Mouse (Mus musculus): ENCODE data around the gene Gm4559.
"Not testable (repeated sequence)": the region's sequence is repeated elsewhere in the genome, so short reads cannot be mapped to it uniquely, and the experiment has no call there.

The Gm4559 gene

DNA sequence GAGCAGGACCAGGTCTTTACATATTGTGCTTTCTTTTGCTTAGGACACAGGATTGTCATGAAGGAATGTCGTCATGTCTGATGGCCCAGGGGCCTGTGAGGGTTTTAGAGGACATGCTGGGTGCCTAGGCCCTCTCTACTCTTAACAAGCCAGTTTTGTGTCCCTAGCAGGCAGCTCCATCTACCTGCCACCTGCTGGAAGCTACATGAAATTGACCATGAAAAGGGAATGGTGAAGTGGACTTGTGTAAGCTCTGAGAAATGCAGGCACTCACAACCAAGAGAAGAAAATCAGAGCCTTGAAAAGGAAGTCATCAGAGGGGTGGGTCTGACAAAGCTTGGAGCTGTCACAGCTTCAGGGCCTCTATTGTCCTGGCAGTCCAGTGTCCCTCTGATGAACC is 5.1 kb upstream of the Gm4559 start:
- in situ Hi-C loops (cut with MboI, MseI), result not testable (repeated sequence)

DNA sequence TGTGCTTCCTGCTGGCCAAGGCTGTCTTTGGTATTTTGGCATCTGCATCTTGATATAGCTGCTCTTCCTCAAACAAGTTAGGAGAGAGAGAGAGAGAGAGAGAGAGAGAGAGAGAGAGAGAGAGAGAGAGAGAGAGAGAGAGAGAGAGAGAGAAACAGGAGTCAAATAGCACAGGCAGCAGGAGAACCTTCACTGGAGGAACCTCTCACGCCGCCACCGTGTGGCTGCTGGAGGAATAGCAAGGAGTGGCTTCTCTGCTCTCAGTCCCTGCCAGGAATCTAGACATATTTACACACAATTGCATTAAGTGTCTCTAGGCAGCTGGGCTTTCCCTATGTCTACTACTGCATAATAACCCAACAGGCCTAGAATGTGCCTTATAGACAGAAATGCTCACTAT is 4.0 kb upstream of the Gm4559 start:
- in situ Hi-C loops (cut with MboI, MseI), result not testable (repeated sequence)

DNA sequence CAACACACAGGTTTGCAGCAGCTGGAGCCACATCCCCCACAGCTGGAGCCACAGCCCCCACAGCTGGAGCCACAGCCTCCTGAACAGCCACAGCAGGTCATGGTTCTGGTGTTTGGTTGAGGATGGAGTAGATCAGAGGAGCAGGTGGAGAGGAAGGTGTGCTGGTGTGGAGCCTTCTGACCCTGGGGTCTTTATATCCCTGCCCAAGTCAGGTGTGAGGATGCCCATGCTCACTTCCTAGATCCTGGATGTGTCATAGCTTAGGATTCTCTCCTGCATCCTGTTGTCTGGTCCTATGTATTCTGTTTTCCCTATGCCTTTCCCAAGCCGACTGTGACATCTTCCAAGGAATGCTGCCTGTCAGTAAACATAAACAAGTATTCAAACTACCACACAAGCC is 15.9 kb downstream of the Gm4559 start, which contains the start of gene Gm2431:
Gene Gm2431, minus strand, starts transcription at position 101 of the 400 bp plus-strand sequence.
- in situ Hi-C loops (cut with MboI, MseI), result not testable (repeated sequence)

DNA sequence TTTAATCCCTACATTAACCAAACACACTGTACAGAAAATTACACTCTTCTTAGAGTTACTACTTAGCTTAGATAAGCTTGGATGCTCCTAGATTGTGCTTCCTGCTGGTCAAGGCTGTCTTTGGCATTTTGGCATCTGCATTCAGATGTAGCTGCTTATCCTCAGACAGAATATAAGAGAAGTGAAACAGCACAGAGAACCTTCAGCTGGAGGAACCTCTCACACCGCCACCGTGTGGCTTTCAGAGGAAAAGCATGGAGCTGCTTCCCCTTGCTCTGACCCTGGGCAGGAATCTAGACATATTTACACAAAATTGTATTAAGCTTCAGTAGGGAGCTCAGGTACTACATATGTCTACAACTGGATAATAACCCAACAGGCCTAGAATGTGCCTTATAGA is 18.6 kb downstream of the Gm4559 start:
- in situ Hi-C loops (cut with MboI, MseI), result no loop called here

DNA sequence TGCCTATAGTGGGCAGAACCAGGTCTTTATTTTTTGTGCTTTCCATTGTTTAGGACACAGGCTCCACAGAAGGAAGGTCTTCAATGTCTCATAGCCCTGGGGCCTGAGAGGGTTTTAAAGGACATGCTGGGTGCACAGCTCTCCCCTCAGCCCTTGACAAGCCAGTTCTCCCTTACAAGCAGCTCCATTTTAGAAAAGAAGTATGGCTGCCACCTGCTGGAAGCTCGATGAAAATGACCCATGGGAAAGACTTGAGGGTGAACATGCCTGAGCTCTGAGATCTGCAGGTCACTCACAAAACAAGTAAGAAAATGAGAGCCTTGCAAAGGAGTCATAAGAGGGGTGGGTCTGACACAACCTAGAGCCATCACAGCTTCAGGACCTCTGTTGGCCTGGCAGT is 24.3 kb downstream of the Gm4559 start:
- in situ Hi-C loops (cut with MboI, MseI), result no loop called here

DNA sequence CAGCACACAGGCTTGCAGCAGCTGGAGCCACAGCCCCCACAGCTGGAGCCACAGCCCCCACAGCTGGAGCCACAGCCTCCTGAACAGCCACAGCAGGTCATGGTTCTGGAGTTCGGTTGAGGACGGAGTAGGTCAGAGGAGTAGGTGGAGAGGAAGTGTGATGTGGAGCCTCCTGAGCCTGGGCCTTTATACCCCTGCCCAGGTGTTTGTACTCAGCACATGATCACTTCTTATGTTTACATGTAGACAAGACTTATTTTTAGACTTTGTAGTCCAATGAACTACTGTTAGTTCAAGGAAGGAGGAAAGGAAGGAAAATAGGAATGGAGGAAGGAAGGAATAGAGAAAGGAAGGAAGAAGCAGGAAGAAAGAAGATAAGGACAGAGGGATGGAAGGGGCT is 33.2 kb downstream of the Gm4559 start, which contains the start of gene Gm40460:
Gene Gm40460, minus strand, starts transcription at position 101 of the 400 bp plus-strand sequence.
- in situ Hi-C loops (cut with MboI, MseI), result no loop called here

DNA sequence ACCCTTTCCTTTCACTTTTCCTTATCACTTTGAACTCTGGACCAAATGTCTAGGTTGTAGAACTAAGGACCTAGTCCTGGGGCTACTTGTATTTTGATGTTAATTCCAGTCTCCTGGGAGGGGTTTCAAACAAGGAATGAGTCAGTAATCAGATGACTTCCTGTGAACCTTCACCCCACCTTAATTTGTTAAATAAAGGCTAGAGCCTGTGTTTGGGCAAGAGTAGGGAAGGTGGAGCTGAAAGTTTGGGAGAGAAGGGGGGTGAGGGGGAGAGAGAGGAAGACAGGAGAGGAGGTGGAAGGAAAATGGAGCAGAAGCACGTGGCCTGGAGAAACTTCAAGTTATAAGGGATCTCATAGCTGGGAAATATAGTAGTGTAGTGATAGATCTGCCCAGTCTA is 42.6 kb downstream of the Gm4559 start:
- in situ Hi-C loops (cut with MboI, MseI), result no loop called here

DNA sequence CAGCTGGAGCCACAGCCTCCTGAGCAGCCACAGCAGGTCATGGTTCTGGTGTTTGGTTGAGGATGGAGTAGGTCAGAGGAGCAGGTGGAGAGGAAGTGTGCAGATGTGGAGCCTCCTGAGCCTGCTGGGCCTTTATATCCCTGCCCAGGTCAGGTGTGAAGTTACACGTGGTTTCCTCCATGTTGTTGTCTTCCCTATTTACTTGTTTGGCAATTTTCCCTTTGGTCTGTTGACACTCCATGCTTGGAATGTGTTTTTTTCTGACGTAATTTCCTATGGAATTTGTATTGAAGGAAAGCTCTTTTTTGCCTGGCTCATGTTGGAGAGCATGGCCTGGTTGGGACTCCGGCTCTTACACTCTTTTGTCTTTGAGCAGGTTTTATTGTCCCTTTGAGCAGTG is 44.3 kb downstream of the Gm4559 start, which contains the start of gene Krtap5-5:
Gene Krtap5-5, minus strand, starts transcription at position 101 of the 400 bp plus-strand sequence.
- in situ Hi-C loops (cut with MboI, MseI), result not testable (repeated sequence)

DNA sequence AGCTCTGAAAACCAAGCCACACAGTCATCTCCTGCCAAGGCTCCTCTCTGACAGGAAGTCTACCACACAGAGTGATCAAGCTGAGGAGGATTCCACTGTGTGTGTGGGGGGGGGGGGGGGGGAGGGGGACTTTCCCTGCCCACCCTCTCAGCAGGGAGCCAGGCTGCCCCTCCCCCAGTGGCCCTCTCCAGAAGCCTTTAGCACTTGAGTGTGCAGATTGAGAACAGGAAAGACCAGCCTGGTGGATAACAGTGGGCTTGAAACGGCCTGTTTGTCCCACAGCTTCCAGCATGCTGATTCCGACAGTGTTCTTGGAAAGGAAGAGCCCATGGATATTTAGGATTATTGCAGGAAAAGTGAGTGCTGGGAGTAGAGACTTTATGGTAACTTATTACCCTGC is 49.6 kb downstream of the Gm4559 start:
- in situ Hi-C loops (cut with MboI, MseI), result no loop called here

Measured in T-helper 1 cell (primary cell).